10 mouse cellular contexts compared by ENCODE assay signal in genomic region chr1:156990112-156990511, GRCm38 (mm10). TPM values are rescaled to one million over a fixed set of nuclear protein-coding genes. Genes with fewer than 3 reads are reported as not detected.
DNase-seq lines count a peak whose midpoint lies in the region; ATAC-seq lines count a peak whose summit lies in the region.
"Had no signal": no experiment of that assay in that cellular context is flagged by ENCODE, and none has a peak within 500 bp of the region (broad histone marks: within the 10 kb centered on the region; RNA-seq: fewer than 3 reads in every experiment).

No protein-coding gene starts in this region.

- no peak overlapping the region for H3K4me2 ChIP-seq in heart, embryonic 16.5 days (ENCODE audit: low read depth, low read length)
- H3K4me2 ChIP-seq in forebrain, embryonic 14.5 days (ENCODE audit: low read length) = no peak overlapping the region
- no peak overlapping the region for H3K4me2 ChIP-seq in intestine, embryonic 16.5 days (ENCODE audit: low read depth, low read length)
- H3K4me2 ChIP-seq: heart, embryonic 15.5 days had no signal

- peaks cover 28% of the 10 kb centered on the region for H3K4me1 ChIP-seq in heart, embryonic 16.5 days (ENCODE audit: control insufficient read depth, insufficient read depth, low read length)
- peaks cover 9% of the 10 kb centered on the region; the same call in 1 of the 2 replicates for H3K4me1 ChIP-seq in forebrain, embryonic 14.5 days (ENCODE audit: control insufficient read depth, insufficient read depth, low read length)
- peaks cover 64% of the 10 kb centered on the region for H3K4me1 ChIP-seq in midbrain, embryonic 10.5 days
- H3K4me1 ChIP-seq in intestine, embryonic 16.5 days (ENCODE audit: control insufficient read depth, insufficient read depth, low read length) = peaks cover 7% of the 10 kb centered on the region

- H3K9me3 ChIP-seq in heart, embryonic 16.5 days (replicated peaks; ENCODE audit: control insufficient read depth, low read length) = no peaks in the 10 kb centered on the region
- no peaks in the 10 kb centered on the region for H3K9me3 ChIP-seq in forebrain, embryonic 14.5 days (replicated peaks; ENCODE audit: control insufficient read depth, low read length)
- no peaks in the 10 kb centered on the region for H3K9me3 ChIP-seq in midbrain, embryonic 10.5 days (replicated peaks)
- no peaks in the 10 kb centered on the region for H3K9me3 ChIP-seq in intestine, embryonic 16.5 days (ENCODE audit: control insufficient read depth, low read length)
- H3K9me3 ChIP-seq: heart, embryonic 15.5 days had no signal

- H3K9ac ChIP-seq in heart, embryonic 16.5 days (ENCODE audit: low read length) = no peak overlapping the region
- no peak overlapping the region for H3K9ac ChIP-seq in forebrain, embryonic 14.5 days (ENCODE audit: low read length)
- no peak overlapping the region for H3K9ac ChIP-seq in intestine, embryonic 16.5 days (ENCODE audit: low read depth, low read length)
- H3K9ac ChIP-seq: heart, embryonic 15.5 days had no signal

- no peaks in the 10 kb centered on the region for H3K27me3 ChIP-seq in heart, embryonic 16.5 days (ENCODE audit: control insufficient read depth, insufficient read depth, low read length)
- H3K27me3 ChIP-seq in forebrain, embryonic 14.5 days (replicated peaks; ENCODE audit: control insufficient read depth, insufficient read depth, low read length) = no peaks in the 10 kb centered on the region
- no peaks in the 10 kb centered on the region for H3K27me3 ChIP-seq in midbrain, embryonic 10.5 days (ENCODE audit: low read depth, poor library complexity, severe bottlenecking)
- H3K27me3 ChIP-seq in intestine, embryonic 16.5 days (replicated peaks; ENCODE audit: control insufficient read depth, insufficient read depth, low read length) = no peaks in the 10 kb centered on the region
- H3K27me3 ChIP-seq: heart, embryonic 15.5 days had no signal

- H3K36me3 ChIP-seq in heart, embryonic 16.5 days (ENCODE audit: control insufficient read depth, insufficient read depth) = no peaks in the 10 kb centered on the region
- H3K36me3 ChIP-seq in forebrain, embryonic 14.5 days (ENCODE audit: control insufficient read depth, insufficient read depth, low read length) = no peaks in the 10 kb centered on the region
- no peaks in the 10 kb centered on the region for H3K36me3 ChIP-seq in midbrain, embryonic 10.5 days
- no peaks in the 10 kb centered on the region for H3K36me3 ChIP-seq in intestine, embryonic 16.5 days (ENCODE audit: control insufficient read depth, insufficient read depth, low read length)
- H3K36me3 ChIP-seq: heart, embryonic 15.5 days had no signal

- no peak for DNase-seq in heart, adult 9 months (ENCODE audit: low spot score in 2 of 2)
- peak; percentile 84 for DNase-seq in forebrain, embryonic 14.5 days (ENCODE audit: low spot score)
- DNase-seq in midbrain, embryonic 10.5 days (ENCODE audit: low spot score) = peak; percentile 28
- DNase-seq in spleen, postnatal 36 days (ENCODE audit: low spot score in 2 of 2) = peak; percentile 83 to 87
- no peak for DNase-seq in urinary bladder, adult 2 months (ENCODE audit: low spot score)
- DNase-seq: lung, adult 2 months had no signal

- no peak overlapping the region for H3K4me3 ChIP-seq in heart, embryonic 16.5 days (ENCODE audit: low read length)
- H3K4me3 ChIP-seq in forebrain, embryonic 14.5 days (ENCODE audit: low read depth, low read length) = no peak overlapping the region
- no peak overlapping the region for H3K4me3 ChIP-seq in midbrain, embryonic 10.5 days
- H3K4me3 ChIP-seq in intestine, embryonic 16.5 days (ENCODE audit: low read length) = no peak overlapping the region
- H3K4me3 ChIP-seq: heart, embryonic 15.5 days had no signal

- no peak for ATAC-seq in heart, embryonic 16.5 days (replicated peaks; ENCODE audit: extremely low read depth, insufficient read depth, low FRiP score)
- ATAC-seq in forebrain, embryonic 14.5 days = peak; percentile 89
- no peak for ATAC-seq in erythroblast, adult 5-6 weeks (replicated peaks; ENCODE audit: low FRiP score, poor library complexity, severe bottlenecking)
- no peak for ATAC-seq in intestine, embryonic 16.5 days

- WGBS in heart, embryonic 16.5 days = 45% methylated on average over 9 of the region's 9 CpGs
- 17% methylated on average over 9 of the region's 9 CpGs for WGBS in forebrain, embryonic 14.5 days
- 61% methylated on average over 9 of the region's 9 CpGs for WGBS in midbrain, embryonic 10.5 days
- 32% methylated on average over 9 of the region's 9 CpGs for WGBS in intestine, embryonic 16.5 days

- H3K27ac ChIP-seq in heart, embryonic 16.5 days (ENCODE audit: low read length) = peak overlapping the region; percentile 60; the same call in 1 of the 2 replicates
- H3K27ac ChIP-seq in forebrain, embryonic 14.5 days (ENCODE audit: low read depth, low read length) = peak overlapping the region; percentile 53; the same call in 1 of the 2 replicates
- H3K27ac ChIP-seq in midbrain, embryonic 10.5 days (replicated peaks) = peak overlapping the region; percentile 66
- H3K27ac ChIP-seq in intestine, embryonic 16.5 days (ENCODE audit: low read length) = no peak overlapping the region
- H3K27ac ChIP-seq: heart, embryonic 15.5 days had no signal

RNA-seq across cellular contexts. Expression of gene Ralgps2, which starts 50.7 kb away (rescaled TPM):
- polyA plus RNA-seq in heart, embryonic 16.5 days (2015; fragmentation: Nextera tagmentation; extraction: Ambion mirVana) = 58.2 and 58.4 TPM in 2 replicates
- polyA plus RNA-seq in forebrain, embryonic 14.5 days (2014; fragmentation: Nextera tagmentation; extraction: Ambion mirVana) = 93.0 and 112 TPM in 2 replicates
- 92.8 and 96.8 TPM in 2 replicates for polyA plus RNA-seq in midbrain, embryonic 10.5 days (2016; fragmentation: Nextera tagmentation; extraction: Ambion mirVana)
- total RNA-seq in erythroblast, adult 5-6 weeks (2015; ENCODE audit: low replicate concordance) = 2.1 and 3.6 TPM in 2 replicates
- 3.1 and 6.6 TPM in 2 replicates for total RNA-seq in erythroblast, adult 5-6 weeks (2017; ENCODE audit: low replicate concordance)
- 24.1 and 30.6 TPM in 2 replicates for polyA plus RNA-seq in intestine, embryonic 16.5 days (2015; fragmentation: Nextera tagmentation; extraction: Ambion mirVana)
- 8.2 and 12.3 TPM in 2 replicates for polyA plus RNA-seq in urinary bladder, adult 2 months (2012; rRNA removed)

Comparison
In these comparisons a context has a peak if more than half of its experiments do, and no peak if none do; other contexts are left out.
1. DNase-seq: peak in forebrain, embryonic 14.5 days (single experiment), midbrain, embryonic 10.5 days (single experiment) and spleen, postnatal 36 days (2 of 2); none in heart, adult 9 months (0 of 2) and urinary bladder, adult 2 months (single experiment).